Comparison of ENCODE assay signal across 16 mouse cellular contexts in the genomic region with DNA sequence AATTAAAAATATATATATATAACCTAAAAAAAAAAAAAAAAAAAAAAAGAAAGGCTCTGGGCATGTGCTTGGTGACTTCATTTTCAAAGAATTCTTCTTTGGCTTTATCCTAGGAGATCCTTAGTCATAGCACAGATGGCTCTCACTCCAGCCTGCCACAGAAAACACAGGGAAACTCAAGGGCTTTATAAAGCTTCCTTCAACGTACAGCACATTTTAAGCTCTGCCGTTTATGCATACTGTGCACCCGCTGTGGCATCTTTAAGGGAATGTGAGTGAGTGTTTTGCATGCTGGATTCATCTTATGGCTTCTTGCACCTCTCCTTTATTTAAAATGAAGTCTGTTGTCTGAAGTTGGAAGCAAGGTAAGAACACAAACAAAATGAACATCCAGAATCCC.
A peak's percentile ranks its signal among the peaks of the same experiment; 100 is the strongest.
DNase-seq lines count a peak whose midpoint lies in the region; ATAC-seq and TF ChIP-seq lines count a peak whose summit lies in the region.
"Had no signal": no experiment of that assay in that cellular context is flagged by ENCODE, and none has a peak within 500 bp of the region (broad histone marks: within the 10 kb centered on the region; RNA-seq: fewer than 3 reads in every experiment).

No protein-coding gene starts in this region.

- no peak overlapping the region for H3K27ac ChIP-seq in forebrain, embryonic 16.5 days (ENCODE audit: low read length)
- H3K27ac ChIP-seq in forebrain, embryonic 15.5 days (replicated peaks) = no peak overlapping the region
- H3K27ac ChIP-seq in lung, postnatal 0 days (ENCODE audit: low read length) = no peak overlapping the region
- H3K27ac ChIP-seq in limb, embryonic 14.5 days (replicated peaks; ENCODE audit: low read depth, low read length) = 0 out of 2 replicates have a peak overlapping the region, but pooled peaks have one; percentile 33
- H3K27ac ChIP-seq: embryonic facial prominence, embryonic 12.5 days; layer of hippocampus, adult 2 months; midbrain, embryonic 10.5 days had no signal

- peak; percentile 12 for DNase-seq in lung, postnatal 0 days (ENCODE audit: low spot score)
- DNase-seq in lung, postnatal 36 days = no peak
- DNase-seq in limb, embryonic 14.5 days (ENCODE audit: low spot score) = peak; percentile 56
- DNase-seq in cerebellum, postnatal 10 days = no peak
- no peak for DNase-seq in thymus, adult 18-20 months
- DNase-seq in thymus, postnatal 36 days = no peak
- DNase-seq: adrenal gland, postnatal 10 days; cerebellum, adult 18-20 months; heart, postnatal 14 days; kidney, adult 2 months; lung, adult 2 months had no signal

- no peak for TF ChIP-seq EP300 in lung, postnatal 0 days (IDR thresholded peaks at IDR 0.05)

- H3K36me3 ChIP-seq in forebrain, embryonic 16.5 days (ENCODE audit: control insufficient read depth, insufficient read depth) = no peaks in the 10 kb centered on the region
- no peaks in the 10 kb centered on the region for H3K36me3 ChIP-seq in forebrain, embryonic 15.5 days
- H3K36me3 ChIP-seq in lung, postnatal 0 days (ENCODE audit: insufficient read depth, low read length) = no peaks in the 10 kb centered on the region
- H3K36me3 ChIP-seq in limb, embryonic 14.5 days (ENCODE audit: control insufficient read depth, insufficient read depth, low read length) = no peaks in the 10 kb centered on the region
- H3K36me3 ChIP-seq: embryonic facial prominence, embryonic 12.5 days; midbrain, embryonic 10.5 days had no signal

- TF ChIP-seq POLR2A in limb, embryonic 14.5 days (IDR thresholded peaks at IDR 0.05; ENCODE audit: borderline replicate concordance, extremely low read depth, insufficient read depth, insufficient read length) = no peak

- no peak overlapping the region for H3K9ac ChIP-seq in forebrain, embryonic 16.5 days (replicated peaks; ENCODE audit: low read depth, low read length)
- H3K9ac ChIP-seq in forebrain, embryonic 15.5 days (replicated peaks) = no peak overlapping the region
- H3K9ac ChIP-seq in lung, postnatal 0 days (replicated peaks; ENCODE audit: low read depth) = no peak overlapping the region
- H3K9ac ChIP-seq in limb, embryonic 14.5 days (ENCODE audit: low read depth, low read length, severe bottlenecking) = no peak overlapping the region
- H3K9ac ChIP-seq: embryonic facial prominence, embryonic 12.5 days had no signal

- H3K4me1 ChIP-seq in forebrain, embryonic 16.5 days (replicated peaks; ENCODE audit: control insufficient read depth, insufficient read depth, low read length) = no peaks in the 10 kb centered on the region
- H3K4me1 ChIP-seq in forebrain, embryonic 15.5 days = no peaks in the 10 kb centered on the region
- H3K4me1 ChIP-seq in lung, postnatal 0 days (ENCODE audit: insufficient read depth, low read depth, low read length) = no peaks in the 10 kb centered on the region
- H3K4me1 ChIP-seq in limb, embryonic 14.5 days (ENCODE audit: control insufficient read depth, insufficient read depth, low read length) = peaks cover 14% of the 10 kb centered on the region
- H3K4me1 ChIP-seq: embryonic facial prominence, embryonic 12.5 days; midbrain, embryonic 10.5 days had no signal

- TF ChIP-seq CTCF in lung, postnatal 0 days (IDR thresholded peaks at IDR 0.05) = no peak

- no peaks in the 10 kb centered on the region for H3K27me3 ChIP-seq in forebrain, embryonic 16.5 days (replicated peaks; ENCODE audit: control insufficient read depth, insufficient read depth, low read length)
- H3K27me3 ChIP-seq in forebrain, embryonic 15.5 days = no peaks in the 10 kb centered on the region
- H3K27me3 ChIP-seq in lung, postnatal 0 days (replicated peaks; ENCODE audit: insufficient read depth, low read length) = no peaks in the 10 kb centered on the region
- H3K27me3 ChIP-seq in limb, embryonic 14.5 days (ENCODE audit: control insufficient read depth, insufficient read depth, low read length) = no peaks in the 10 kb centered on the region
- H3K27me3 ChIP-seq: embryonic facial prominence, embryonic 12.5 days had no signal

- peak; percentile 66 for ATAC-seq in forebrain, embryonic 16.5 days
- ATAC-seq in forebrain, embryonic 15.5 days (replicated peaks) = no peak
- ATAC-seq in lung, postnatal 0 days = no peak
- peak; percentile 75 for ATAC-seq in limb, embryonic 14.5 days (ENCODE audit: low FRiP score, low read depth)

- no peaks in the 10 kb centered on the region for H3K9me3 ChIP-seq in forebrain, embryonic 16.5 days (ENCODE audit: control insufficient read depth, low read length)
- H3K9me3 ChIP-seq in forebrain, embryonic 15.5 days = no peaks in the 10 kb centered on the region
- no peaks in the 10 kb centered on the region for H3K9me3 ChIP-seq in lung, postnatal 0 days (ENCODE audit: low read length)
- H3K9me3 ChIP-seq in limb, embryonic 14.5 days (ENCODE audit: control insufficient read depth, low read length) = no peaks in the 10 kb centered on the region
- H3K9me3 ChIP-seq: embryonic facial prominence, embryonic 12.5 days; midbrain, embryonic 10.5 days had no signal

- H3K4me2 ChIP-seq in forebrain, embryonic 16.5 days (ENCODE audit: low read length) = no peak overlapping the region
- no peak overlapping the region for H3K4me2 ChIP-seq in forebrain, embryonic 15.5 days (replicated peaks)
- no peak overlapping the region for H3K4me2 ChIP-seq in lung, postnatal 0 days (replicated peaks; ENCODE audit: low read depth, low read length)
- no peak overlapping the region for H3K4me2 ChIP-seq in limb, embryonic 14.5 days (replicated peaks; ENCODE audit: low read depth, low read length, severe bottlenecking)
- H3K4me2 ChIP-seq: embryonic facial prominence, embryonic 12.5 days had no signal

- 54% methylated on average over 3 of the region's 3 CpGs for WGBS in forebrain, embryonic 16.5 days
- WGBS in forebrain, embryonic 15.5 days = 55% methylated on average over 3 of the region's 3 CpGs
- WGBS in lung, postnatal 0 days = 67% methylated on average over 3 of the region's 3 CpGs
- 25% methylated on average over 3 of the region's 3 CpGs for WGBS in limb, embryonic 14.5 days

- no peak overlapping the region for H3K4me3 ChIP-seq in forebrain, embryonic 16.5 days (replicated peaks; ENCODE audit: low read length)
- no peak overlapping the region for H3K4me3 ChIP-seq in forebrain, embryonic 15.5 days
- H3K4me3 ChIP-seq in lung, postnatal 0 days (ENCODE audit: low read depth, low read length) = no peak overlapping the region
- no peak overlapping the region for H3K4me3 ChIP-seq in limb, embryonic 14.5 days (replicated peaks; ENCODE audit: low read length)
- H3K4me3 ChIP-seq: embryonic facial prominence, embryonic 12.5 days; layer of hippocampus, adult 2 months; midbrain, embryonic 10.5 days had no signal

Comparison
In these comparisons a context has a peak if more than half of its experiments do, and no peak if none do; other contexts are left out.
1. ATAC-seq: peak in forebrain, embryonic 16.5 days (single experiment) and limb, embryonic 14.5 days (single experiment); none in forebrain, embryonic 15.5 days (single experiment) and lung, postnatal 0 days (single experiment).
2. DNase-seq: peak in lung, postnatal 0 days (single experiment) and limb, embryonic 14.5 days (single experiment); none in lung, postnatal 36 days (single experiment), cerebellum, postnatal 10 days (0 of 2), thymus, adult 18-20 months (0 of 2) and thymus, postnatal 36 days (0 of 2).